Mouse (Mus musculus) cerebellum, postnatal 36 days (tissue): ENCODE measurements around the gene Bcor.

ENCODE experiments used
- DNase-seq, 2 experiments: peaks; one replicate each; pipeline ENCODE4 v3.0.0; 2021 to 2022; ENCODE audit warnings: mixed read lengths in 2 of 2

Gene Bcor

DNA sequence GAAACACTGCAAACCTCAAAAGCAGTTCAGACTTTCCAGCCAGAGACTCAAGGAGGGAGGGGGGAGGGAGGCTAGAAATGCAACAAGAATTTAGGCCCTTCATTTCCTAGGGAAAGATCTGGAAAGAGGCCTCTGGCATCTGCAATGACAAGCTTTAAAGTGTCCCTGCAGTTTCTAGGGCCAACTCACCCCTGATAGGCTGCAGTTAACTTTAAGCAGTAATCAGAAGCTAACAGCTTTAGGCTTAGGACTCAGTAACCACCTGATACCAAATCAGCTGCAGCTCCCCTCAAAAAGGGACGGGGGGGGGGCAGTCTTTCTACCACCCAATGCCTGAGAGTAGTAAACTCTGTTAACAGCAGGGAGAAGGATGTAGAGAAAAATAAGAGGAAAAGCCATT is 156.6 kb downstream of the Bcor start:
- DNase-seq = no peak

- DNase-seq = no peak
These were observed 157.0 kb downstream of the Bcor start for GRCm38 (mm10) chrX:12003106-12003505.

DNA sequence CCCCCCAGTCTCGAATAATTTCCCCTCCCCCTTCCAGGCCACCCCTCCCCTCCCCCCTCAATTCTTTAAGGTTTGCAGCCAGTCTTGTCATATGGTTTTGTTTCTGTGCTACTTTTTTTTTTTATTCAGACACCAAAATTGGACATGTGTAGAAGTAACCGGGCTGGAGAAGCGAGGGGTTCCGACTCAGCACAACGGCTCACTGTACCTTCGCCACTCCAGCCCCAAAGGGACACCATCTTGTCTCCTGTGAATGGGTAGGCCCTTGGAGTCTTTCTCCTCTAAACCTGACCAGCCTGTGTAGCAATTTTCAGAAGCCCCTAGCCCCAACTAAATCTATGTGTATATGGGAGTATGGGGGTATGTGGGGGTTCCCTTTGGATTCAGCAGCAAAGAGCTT is 157.6 kb downstream of the Bcor start:
- DNase-seq = no peak

DNA sequence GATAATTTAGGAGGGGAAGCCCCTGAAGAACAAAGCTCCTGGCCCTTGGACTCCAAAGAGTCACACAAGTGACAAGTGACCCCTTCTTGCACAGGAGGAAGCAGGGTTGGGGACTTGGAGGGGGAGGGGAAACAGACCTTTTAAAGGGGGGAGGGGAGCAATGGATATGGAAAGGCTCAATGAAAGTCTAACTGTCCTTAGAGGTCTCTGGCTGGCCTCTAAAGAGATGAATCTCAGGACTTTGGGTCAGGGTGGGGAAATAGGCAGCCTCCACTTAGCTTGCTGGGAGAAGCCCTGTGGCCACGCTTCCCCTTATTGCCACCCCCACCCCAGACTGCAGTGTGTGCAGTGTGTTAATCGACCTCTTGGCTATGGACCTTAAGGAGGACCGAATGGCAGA is 158.2 kb downstream of the Bcor start:
- DNase-seq = no peak

DNA sequence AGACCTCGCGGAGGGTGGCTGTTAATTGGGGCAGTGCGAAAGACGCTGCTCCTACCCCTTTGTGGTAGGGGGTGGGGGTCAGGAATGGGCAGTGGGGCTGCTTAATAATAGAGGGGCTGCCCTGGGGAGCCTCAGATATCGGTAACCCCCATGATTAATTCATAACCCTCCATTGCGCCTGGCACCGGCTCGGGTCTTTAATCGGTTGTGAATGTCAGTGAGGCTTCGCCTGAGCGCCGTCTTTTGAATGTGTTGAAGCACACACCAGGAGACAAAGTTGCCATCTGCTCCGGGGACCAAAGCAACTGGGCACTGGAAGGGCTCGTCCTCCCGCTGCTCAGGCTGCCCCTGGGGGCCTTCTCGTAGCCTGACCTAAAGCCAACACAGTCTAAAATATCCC is 158.8 kb downstream of the Bcor start:
- peak in 1 of 2 experiments; percentile 22 for DNase-seq

- no peak for DNase-seq
These were observed 159.5 kb downstream of the Bcor start for GRCm38 (mm10) chrX:12000620-12001019.

DNA sequence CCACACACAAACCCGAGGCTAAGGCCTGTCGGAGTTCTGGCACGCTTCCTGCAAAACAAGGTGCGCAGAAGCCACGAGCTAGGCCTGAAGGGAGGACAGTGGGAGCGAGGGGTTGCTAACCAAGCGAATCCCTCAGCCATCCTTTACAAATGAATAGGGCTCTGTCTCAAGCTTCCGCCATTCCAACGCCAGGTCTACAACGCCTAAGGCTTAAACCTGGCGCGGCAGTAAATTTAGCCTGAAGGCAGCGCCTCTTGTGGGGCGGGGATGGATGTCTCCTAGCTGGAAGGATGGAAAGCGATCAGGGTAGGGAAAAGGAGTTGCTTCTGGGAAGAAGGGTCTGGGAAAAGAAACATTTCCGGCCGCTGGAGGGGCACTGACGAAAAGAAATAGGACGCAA is 160.2 kb downstream of the Bcor start:
- no peak for DNase-seq

DNA sequence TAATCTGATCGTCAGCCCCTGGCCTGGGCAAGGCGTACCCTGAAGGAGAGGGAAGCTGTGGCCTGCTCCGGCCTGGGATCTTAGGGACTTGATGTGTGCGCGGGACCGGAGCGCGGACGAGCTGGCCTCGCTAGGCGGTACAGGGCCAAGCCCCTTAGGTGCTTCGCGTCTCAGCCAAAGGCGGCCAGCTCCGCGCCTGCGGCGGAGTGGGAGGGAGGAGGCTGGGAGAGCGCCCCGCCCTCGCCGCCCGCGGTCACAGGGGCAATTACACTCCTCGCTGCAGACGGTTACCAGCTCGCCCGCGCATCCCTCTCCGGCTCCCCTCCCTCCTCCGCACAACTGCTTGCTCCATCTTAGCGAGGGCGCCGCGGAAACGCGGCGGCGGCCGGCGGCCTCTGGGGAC is 161.2 kb downstream of the Bcor start:
- DNase-seq = peak; percentile 27 to 41

GRCm38 (mm10) chrX:11996891-11997290 is 163.3 kb downstream of the Bcor start:
- DNase-seq = no peak

GRCm38 (mm10) chrX:11996489-11996888 is 163.7 kb downstream of the Bcor start:
- no peak for DNase-seq

GRCm38 (mm10) chrX:11993641-11994419 is 166.3 kb downstream of the Bcor start:
- no peak for DNase-seq

DNA sequence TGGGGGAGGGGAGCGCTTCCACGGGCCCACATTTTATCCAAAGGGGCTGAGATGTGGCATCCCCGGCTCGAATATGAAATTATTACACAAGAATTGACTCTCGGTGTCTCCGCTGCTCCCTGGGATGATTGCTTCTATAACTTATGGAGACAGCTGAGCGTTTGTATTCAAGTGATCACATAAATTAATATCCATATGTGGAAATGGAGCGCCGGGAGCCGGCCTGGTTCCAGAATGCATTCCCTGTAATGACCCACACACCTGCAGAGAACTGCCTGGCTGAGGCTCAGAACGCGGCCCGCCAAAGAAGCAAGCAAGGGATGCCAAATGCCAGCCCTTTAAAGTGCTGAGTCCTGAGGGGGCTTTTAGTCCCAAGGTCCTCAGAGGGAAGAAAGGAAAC is 170.7 kb downstream of the Bcor start:
- DNase-seq = no peak

DNA sequence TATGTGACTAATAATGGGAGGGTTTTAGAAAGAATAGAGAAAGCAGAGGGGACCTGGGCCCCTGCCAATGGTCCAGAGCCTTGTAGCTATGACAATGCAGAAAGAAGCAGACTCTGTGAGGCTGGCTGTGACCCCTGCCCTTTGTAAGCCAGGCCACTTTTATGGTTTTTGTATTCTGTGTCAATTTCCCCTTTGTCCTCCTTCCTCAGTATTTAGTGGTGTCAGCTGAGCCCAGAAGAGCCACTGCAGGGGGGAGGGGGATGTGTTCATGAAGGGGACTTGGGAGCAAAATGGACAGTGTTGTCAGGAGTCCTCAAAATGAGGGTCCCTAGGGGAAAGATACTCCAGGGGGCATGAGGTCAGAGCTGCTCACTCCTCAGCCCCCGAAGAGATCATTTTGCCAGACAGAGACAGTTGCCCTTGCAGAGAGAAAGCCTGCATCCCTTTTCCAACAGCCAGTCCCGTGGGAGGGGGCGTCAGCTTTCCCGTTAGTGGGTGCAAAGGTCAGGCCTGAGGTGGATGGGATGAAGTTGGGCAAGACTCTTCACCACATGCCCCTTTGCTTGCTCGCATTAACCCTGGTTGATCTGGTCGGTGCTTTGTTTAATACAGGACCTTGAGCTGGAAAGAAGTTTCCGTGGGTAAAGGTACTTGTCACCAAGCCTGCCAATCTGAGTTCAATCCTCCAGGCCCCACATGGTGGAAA is 171.8 kb downstream of the Bcor start:
- no peak for DNase-seq

DNA sequence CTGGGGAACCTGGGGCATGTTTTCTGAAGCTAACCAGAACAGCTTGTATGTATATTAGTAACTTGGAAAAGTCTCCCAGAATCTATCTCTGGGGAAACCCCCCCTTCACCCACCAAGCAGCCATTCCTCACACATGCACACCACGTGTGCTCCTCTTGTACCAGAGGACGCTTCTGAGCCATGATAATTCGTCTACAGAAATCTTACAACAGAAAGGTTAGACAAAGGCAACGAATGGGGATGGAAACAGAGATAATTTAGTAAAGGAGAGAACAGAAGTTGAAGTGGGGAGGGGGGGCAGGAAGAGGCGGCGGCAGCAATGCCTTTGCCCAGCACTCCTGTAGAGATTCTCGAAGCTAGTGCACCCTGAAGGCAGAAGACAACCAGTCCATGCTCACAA is 172.6 kb downstream of the Bcor start:
- no peak for DNase-seq
